Mouse (Mus musculus) cerebellum, adult 8-10 months (tissue): ENCODE data around the gene Morn1.
A peak's percentile ranks its signal among the peaks of the same experiment; 100 is the strongest.

Experiments
- DNase-seq: peaks from one replicate; pipeline ENCODE4 v3.0.0; 2022

The Morn1 gene

GRCm38 (mm10) chr4:155142836-155143235, 56.5 kb downstream of the Morn1 start:
- DNase-seq, result no peak

- no peak for DNase-seq
These were observed 57.0 kb downstream of the Morn1 start for GRCm38 (mm10) chr4:155143411-155143810.

GRCm38 (mm10) chr4:155143871-155144502, 57.6 kb downstream of the Morn1 start:
- DNase-seq, result no peak

- DNase-seq, result no peak
These were observed 58.3 kb downstream of the Morn1 start for GRCm38 (mm10) chr4:155144548-155145180.

GRCm38 (mm10) chr4:155146107-155146823, 59.9 kb downstream of the Morn1 start:
- no peak for DNase-seq

GRCm38 (mm10) chr4:155148453-155148852, 62.1 kb downstream of the Morn1 start:
- DNase-seq, result no peak

GRCm38 (mm10) chr4:155148910-155149698, 62.7 kb downstream of the Morn1 start:
- no peak for DNase-seq

GRCm38 (mm10) chr4:155149941-155150275, 63.5 kb downstream of the Morn1 start:
- DNase-seq, result no peak

GRCm38 (mm10) chr4:155150276-155151113, 64.1 kb downstream of the Morn1 start:
- DNase-seq, result peak; percentile 61

GRCm38 (mm10) chr4:155151221-155151788, 64.9 kb downstream of the Morn1 start:
- DNase-seq, result no peak

- peak; percentile 50 for DNase-seq
These were observed 65.5 kb downstream of the Morn1 start for GRCm38 (mm10) chr4:155151845-155152244.

GRCm38 (mm10) chr4:155152476-155152875, 66.1 kb downstream of the Morn1 start:
- peak; percentile 96 for DNase-seq

- no peak for DNase-seq
These were observed 67.2 kb downstream of the Morn1 start for GRCm38 (mm10) chr4:155153389-155154072.

- DNase-seq, result peak; percentile 34
These were observed 68.6 kb downstream of the Morn1 start for GRCm38 (mm10) chr4:155154986-155155385.

GRCm38 (mm10) chr4:155156734-155157133, 70.4 kb downstream of the Morn1 start:
- DNase-seq, result no peak

GRCm38 (mm10) chr4:155157871-155158542, 71.6 kb downstream of the Morn1 start:
- peak; percentile 59 for DNase-seq

GRCm38 (mm10) chr4:155158543-155158917, 72.2 kb downstream of the Morn1 start:
- DNase-seq, result no peak

GRCm38 (mm10) chr4:155162433-155163319, 76.3 kb downstream of the Morn1 start:
- no peak for DNase-seq

- no peak for DNase-seq
These were observed 76.9 kb downstream of the Morn1 start for GRCm38 (mm10) chr4:155163320-155163651.

- no peak for DNase-seq
These were observed 77.3 kb downstream of the Morn1 start for GRCm38 (mm10) chr4:155163685-155164084.
